Mouse (Mus musculus) G1E (cell line): Measurements from ENCODE around the gene Acaa1b.

ENCODE experiments used
- CTCF ChIP-seq: IDR thresholded peaks from 2 replicates; pipeline ENCODE4 v1.5.1; 2012; ENCODE audit warnings: low read depth, low read length, inconsistent platforms, mixed read lengths
- GATA1 ChIP-seq: IDR thresholded peaks from 2 replicates; pipeline ENCODE4 v1.6.1; 2012; ENCODE audit warnings: borderline replicate concordance, low read length, inconsistent platforms, mixed read lengths
- GATA2 ChIP-seq: IDR thresholded peaks from 2 replicates; pipeline ENCODE4 v1.6.1; 2012; ENCODE audit warnings: low read depth, low read length, inconsistent platforms, borderline replicate concordance

- TF ChIP-seq CTCF (no peak), GATA1 (no peak), GATA2 (no peak)
Measured at GRCm38 (mm10) chr9:119160689-119161088, 3.8 kb upstream of the Acaa1b start.
